Mouse (Mus musculus) colon, adult 2 months (tissue): ENCODE measurements around the gene Olfr678. TPM values are rescaled to one million over a fixed set of nuclear protein-coding genes. Genes with fewer than 3 reads are reported as not detected.

Source experiments
- polyA plus RNA-seq: library from polyadenylated mRNA; depleted of rRNA; stranded (reverse); fragments of >200 nt; gene quantifications from 2 replicates; pipeline ENCODE4 v1.2.3, GENCODE M21; 2012; rRNA removed

The Olfr678 gene
- polyA plus RNA-seq: not detected in 2 replicates

GRCm38 (mm10) chr7:105064175-105064574 is at the start of gene Olfr678:
Gene Olfr678, plus strand, starts transcription at chr7:105064475.

GRCm38 (mm10) chr7:105028360-105028759 is 35.9 kb upstream of the Olfr678 start, which contains the start of gene Olfr675:
Gene Olfr675, minus strand, starts transcription at chr7:105028460.

DNA sequence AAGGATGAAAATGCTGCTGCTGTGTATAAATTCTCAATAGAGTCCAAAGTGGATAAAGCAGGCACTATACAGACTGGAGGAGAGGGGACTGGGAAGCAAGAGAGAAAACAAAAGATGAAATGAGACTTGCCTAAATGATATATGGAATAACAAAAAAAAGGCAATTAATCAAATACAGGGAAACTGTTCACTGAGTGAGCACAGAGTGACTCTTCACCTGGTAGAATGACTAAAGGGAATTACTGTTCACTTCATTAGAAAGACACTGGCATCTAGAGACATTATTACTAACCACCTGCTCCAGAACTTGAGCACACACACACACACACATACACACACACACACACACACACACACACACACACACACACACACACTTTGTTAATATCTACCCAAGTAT is 31.9 kb upstream of the Olfr678 start, which contains the start of gene Olfr676:
Gene Olfr676, plus strand, starts transcription at position 301 of the 400 bp plus-strand sequence.

DNA sequence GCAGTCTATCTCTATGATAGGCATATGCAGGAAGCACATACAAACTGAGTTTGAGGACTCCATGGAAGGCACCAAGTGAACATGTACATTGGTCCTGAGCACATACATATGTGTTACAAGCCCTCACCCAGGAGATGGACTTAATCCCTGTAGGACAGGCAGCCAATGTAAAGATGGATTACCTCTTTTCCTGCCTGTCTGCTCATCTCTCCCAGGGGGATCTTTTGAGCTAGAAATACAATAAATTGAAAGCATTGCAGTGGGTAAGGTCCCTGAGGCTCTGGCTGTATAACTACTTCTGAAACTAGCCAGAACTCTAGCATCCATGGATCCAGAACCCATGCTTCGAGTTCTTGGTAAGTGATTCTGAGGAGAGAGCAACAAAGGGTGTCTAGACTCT is 16.6 kb downstream of the Olfr678 start, which contains the start of gene Olfr679:
Gene Olfr679, plus strand, starts transcription at position 301 of the 400 bp plus-strand sequence.

GRCm38 (mm10) chr7:105092717-105093116 is 28.4 kb downstream of the Olfr678 start, which contains the start of gene Olfr680-ps1:
Gene Olfr680-ps1, minus strand, starts transcription at chr7:105092817.

GRCm38 (mm10) chr7:105116536-105116935 is 52.3 kb downstream of the Olfr678 start, which contains the start of gene Olfr681:
Gene Olfr681, plus strand, starts transcription at chr7:105116836.

Other genes with a start within 250 kb of the Olfr678 start
- not detected in 2 replicates for gene Usp17lb, start 221.9 kb upstream of the Olfr678 start, polyA plus RNA-seq
- gene Usp17la, start 207.5 kb upstream of the Olfr678 start, polyA plus RNA-seq: not detected in 2 replicates
- gene Olfr665, start 186.4 kb upstream of the Olfr678 start, polyA plus RNA-seq: not detected in 2 replicates
- gene Olfr666, start 168.5 kb upstream of the Olfr678 start, polyA plus RNA-seq: not detected in 2 replicates
- gene Olfr667, start 143.0 kb upstream of the Olfr678 start, polyA plus RNA-seq: not detected in 2 replicates
- gene Olfr668, start 136.4 kb upstream of the Olfr678 start, polyA plus RNA-seq: not detected in 2 replicates
- gene Olfr669, start 130.2 kb upstream of the Olfr678 start, polyA plus RNA-seq: not detected in 2 replicates
- gene Olfr670, start 101.9 kb upstream of the Olfr678 start, polyA plus RNA-seq: not detected in 2 replicates
- gene Olfr671, start 85.3 kb upstream of the Olfr678 start, polyA plus RNA-seq: not detected in 2 replicates
- gene Olfr672, start 62.4 kb upstream of the Olfr678 start, polyA plus RNA-seq: not detected in 2 replicates
- not detected in 2 replicates for gene Olfr675, start 36.0 kb upstream of the Olfr678 start, polyA plus RNA-seq
- not detected in 2 replicates for gene Olfr676, start 31.8 kb upstream of the Olfr678 start, polyA plus RNA-seq
- not detected in 2 replicates for gene Olfr677, start 13.1 kb upstream of the Olfr678 start, polyA plus RNA-seq
- gene Olfr679, start 16.7 kb downstream of the Olfr678 start, polyA plus RNA-seq: not detected in 2 replicates
- not detected in 2 replicates for gene Olfr680-ps1, start 28.3 kb downstream of the Olfr678 start, polyA plus RNA-seq
- not detected in 2 replicates for gene Olfr681, start 52.4 kb downstream of the Olfr678 start, polyA plus RNA-seq
- gene Olfr683, start 82.5 kb downstream of the Olfr678 start, polyA plus RNA-seq: not detected in 2 replicates
- not detected in 2 replicates for gene Olfr684, start 99.2 kb downstream of the Olfr678 start, polyA plus RNA-seq
- gene Olfr685, start 121.5 kb downstream of the Olfr678 start, polyA plus RNA-seq: not detected in 2 replicates
- not detected in 2 replicates for gene Olfr686, start 143.0 kb downstream of the Olfr678 start, polyA plus RNA-seq
- not detected in 2 replicates for gene Olfr688, start 223.6 kb downstream of the Olfr678 start, polyA plus RNA-seq
- gene Olfr689, start 246.7 kb downstream of the Olfr678 start, polyA plus RNA-seq: not detected in 2 replicates